Mouse (Mus musculus) testis, adult 2 months (tissue): ENCODE measurements at regions not wholly inside any gene's neighbourhood (a gene's known extent, or its start where the extent isn't known, plus 50 kb on each side); places are given as distances from the start of the nearest gene placed in this dataset.

Source experiments
- CTCF ChIP-seq: fragments of 200-500 bp; IDR thresholded peaks from 2 replicates; pipeline ENCODE4 v1.5.1; 2012; ENCODE audit warnings: low read depth, mild to moderate bottlenecking, inconsistent platforms, low read length, moderate library complexity; ENCODE audit not compliant: control insufficient read depth, insufficient read depth, insufficient replicate concordance
- POLR2A ChIP-seq: fragments of 200-500 bp; IDR thresholded peaks from 2 replicates; pipeline ENCODE4 v1.6.1; 2012; ENCODE audit warnings: low read depth, mild to moderate bottlenecking, inconsistent platforms, low read length, moderate library complexity; ENCODE audit not compliant: control insufficient read depth

DNA sequence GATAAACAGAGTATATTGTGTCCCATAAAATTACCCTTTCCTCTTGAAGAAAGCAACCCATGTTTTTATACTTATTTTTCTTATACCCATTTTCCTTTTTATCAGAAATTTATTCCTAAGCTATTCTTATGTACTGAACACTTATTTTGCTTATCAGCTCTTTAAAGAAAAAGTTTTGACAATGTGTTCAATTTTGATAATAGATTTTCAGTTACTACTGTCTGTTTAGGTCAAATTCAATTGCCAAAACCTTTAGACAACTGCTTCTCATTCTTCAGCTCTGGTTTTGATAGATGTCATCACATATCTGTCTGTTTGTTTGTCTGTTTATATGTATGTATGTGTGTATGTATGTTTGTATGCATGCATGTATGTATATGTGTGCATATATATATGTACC lies 117.8 kb upstream of the Hapln1 start:
- TF ChIP-seq CTCF = no peak
- TF ChIP-seq POLR2A = no peak
